Mouse (Mus musculus) limb, embryonic 12.5 days (tissue): ENCODE results near the gene Slc25a21. TPM values are rescaled to one million over a fixed set of nuclear protein-coding genes. Genes with fewer than 3 reads are reported as not detected.

Experiments used
- ATAC-seq: fragments of 200-750 bp; cut with Nextera tagmentation; 2 replicates; pipeline ENCODE4 v1.8.0; 2017; ENCODE audit warnings: low read depth, moderate TSS enrichment; ENCODE audit not compliant: insufficient number of reproducible peaks, insufficient read depth, low FRiP score, low TSS enrichment
- H3K27ac ChIP-seq: fragments of 300-500 bp; sonication (generic); 2 replicates; pipeline ENCODE4 v1.5.1; 2016; ENCODE audit warnings: mild to moderate bottlenecking, moderate library complexity
- H3K27me3 ChIP-seq: fragments of 300-500 bp; sonication (generic); 2 replicates; pipeline ENCODE4 v1.6.1; 2016; ENCODE audit warnings: mild to moderate bottlenecking, moderate library complexity
- H3K36me3 ChIP-seq: fragments of 300-500 bp; sonication (generic); 2 replicates; pipeline ENCODE4 v1.6.1; 2016; ENCODE audit warnings: mild to moderate bottlenecking, moderate library complexity
- H3K4me1 ChIP-seq: fragments of 300-500 bp; sonication (generic); replicated peaks from 2 replicates; pipeline ENCODE4 v1.6.1; 2016
- H3K4me2 ChIP-seq: fragments of 300-500 bp; sonication (generic); 2 replicates; pipeline ENCODE4 v1.6.1; 2016; ENCODE audit warnings: mild to moderate bottlenecking, moderate library complexity
- H3K4me3 ChIP-seq: fragments of 300-500 bp; sonication (generic); replicated peaks from 2 replicates; pipeline ENCODE4 v1.5.1; 2016; ENCODE audit warnings: mild to moderate bottlenecking
- H3K9ac ChIP-seq: fragments of 300-500 bp; sonication (generic); replicated peaks from 2 replicates; pipeline ENCODE4 v1.6.1; 2016; ENCODE audit warnings: mild to moderate bottlenecking, moderate library complexity
- H3K9me3 ChIP-seq: fragments of 300-500 bp; sonication (generic); 2 replicates; pipeline ENCODE4 v1.6.1; 2016; ENCODE audit warnings: mild to moderate bottlenecking, moderate library complexity
- WGBS: fragments of 180-500 bp; shearing (Covaris S2); methylation state at CpG from one replicate; pipeline ENCODE4 v1.1.7; 2016; 5-methylcytosine and 5-hydroxymethylcytosine counted together
- polyA plus RNA-seq: library from polyadenylated mRNA; unstranded; fragments of >200 nt; fragmentation: Nextera tagmentation; extraction: Ambion mirVana; gene quantifications from 2 replicates; pipeline ENCODE4 v1.2.1, GENCODE M21; 2016

The Slc25a21 gene
- polyA plus RNA-seq, 1 experiment from 2014 or later: 1.1 TPM

DNA sequence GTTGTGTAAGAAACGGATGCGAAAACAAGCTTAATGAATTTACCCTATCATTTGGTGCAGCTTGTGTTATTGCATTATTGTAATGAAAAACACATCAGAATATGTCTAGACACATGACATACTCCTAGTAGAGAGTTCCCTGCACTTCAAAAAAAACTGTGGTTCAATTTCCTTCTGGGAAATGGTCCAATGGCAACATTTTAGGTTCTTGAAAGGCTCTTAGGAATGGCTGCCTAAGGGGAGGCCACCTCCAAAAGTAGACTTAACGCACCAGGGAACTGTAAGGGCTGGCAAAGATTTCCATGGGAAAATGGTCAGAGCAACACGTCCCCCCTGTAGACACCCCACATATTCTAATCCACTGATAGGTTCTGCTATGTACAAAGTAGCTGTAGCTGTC, 87.9 kb downstream of the Slc25a21 start:
- 85% methylated on average over 4 of the region's 4 CpGs for WGBS
- Histone ChIP-seq H3K4me1 (no peaks in the 10 kb centered on the region), H3K9ac (no peak overlapping the region), H3K9me3 (no peaks in the 10 kb centered on the region), H3K36me3 (no peaks in the 10 kb centered on the region), H3K27ac (no peak overlapping the region), H3K27me3 (no peaks in the 10 kb centered on the region), H3K4me2 (no peak overlapping the region), H3K4me3 (no peak overlapping the region)
- ATAC-seq: no peak

DNA sequence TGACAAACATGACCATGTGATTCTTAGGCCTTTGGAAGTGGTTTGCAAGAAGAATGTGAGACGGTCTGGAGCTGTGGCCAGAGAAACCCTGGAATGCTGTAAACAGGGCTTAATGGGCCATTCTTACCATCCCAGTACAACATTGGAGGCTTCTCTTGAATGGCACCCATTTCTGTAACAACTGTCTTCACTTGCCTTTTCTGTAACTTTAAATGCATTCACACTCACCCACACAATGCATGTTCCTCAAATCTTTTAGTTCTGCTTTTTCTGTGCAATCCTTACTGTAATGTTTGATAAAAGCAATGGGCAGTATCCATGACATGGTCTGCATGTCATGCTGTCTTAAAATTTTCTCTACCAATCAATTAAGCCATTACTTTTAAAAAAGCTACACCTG, 95.0 kb downstream of the Slc25a21 start:
- Histone ChIP-seq H3K4me3 (no peak overlapping the region), H3K27ac (no peak overlapping the region), H3K36me3 (no peaks in the 10 kb centered on the region), H3K4me2 (no peak overlapping the region), H3K4me1 (no peaks in the 10 kb centered on the region), H3K27me3 (no peaks in the 10 kb centered on the region), H3K9ac (no peak overlapping the region), H3K9me3 (no peaks in the 10 kb centered on the region)
- WGBS: 74% methylated on average over 1 of the region's 1 CpGs
- ATAC-seq: no peak

DNA sequence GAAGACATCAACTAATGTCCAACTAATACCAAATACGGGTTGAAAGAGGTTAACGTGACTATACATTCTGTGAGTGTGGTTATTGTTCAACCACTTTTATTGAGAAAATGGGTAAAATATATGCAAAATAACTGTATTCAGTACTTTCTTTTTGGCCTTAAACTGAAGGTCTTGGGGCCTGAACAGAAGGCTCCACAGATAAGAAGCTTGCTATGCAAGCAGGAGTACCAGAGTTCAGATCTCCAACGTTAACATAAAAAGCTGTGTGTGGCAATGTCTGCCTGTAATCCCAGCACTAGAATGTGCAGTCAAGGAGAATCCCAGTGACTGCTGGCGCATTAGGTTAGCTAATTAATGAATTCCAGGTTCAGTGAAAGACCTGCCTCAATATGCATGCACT, 96.7 kb downstream of the Slc25a21 start:
- H3K36me3 ChIP-seq: no peaks in the 10 kb centered on the region
- H3K9me3 ChIP-seq: no peaks in the 10 kb centered on the region
- no peak overlapping the region for H3K9ac ChIP-seq
- ATAC-seq: no peak
- no peak overlapping the region for H3K4me3 ChIP-seq
- H3K27me3 ChIP-seq: no peaks in the 10 kb centered on the region
- no peak overlapping the region for H3K4me2 ChIP-seq
- WGBS: 73% methylated on average over 4 of the region's 4 CpGs
- H3K27ac ChIP-seq: no peak overlapping the region
- no peaks in the 10 kb centered on the region for H3K4me1 ChIP-seq

DNA sequence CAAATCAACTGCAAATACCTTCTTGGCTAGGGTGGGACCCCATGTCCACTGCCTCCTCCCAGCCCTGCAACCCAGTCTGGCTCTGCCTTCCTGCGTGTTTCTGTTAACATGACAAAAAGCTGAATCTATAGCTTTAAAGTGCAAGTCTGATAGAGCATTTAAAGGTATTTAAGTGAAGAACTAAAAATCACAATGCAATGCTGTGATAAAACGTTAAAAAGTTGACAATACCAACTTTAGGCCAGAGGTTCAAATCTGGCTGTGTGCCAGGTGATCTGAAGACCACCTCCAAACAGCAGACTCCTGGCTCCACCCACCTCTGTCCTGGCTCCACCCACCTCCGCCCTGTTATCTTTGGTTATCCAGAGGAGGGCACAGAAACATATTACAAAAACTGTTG, 98.2 kb downstream of the Slc25a21 start:
- no peaks in the 10 kb centered on the region for H3K9me3 ChIP-seq
- ATAC-seq: no peak
- no peaks in the 10 kb centered on the region for H3K36me3 ChIP-seq
- H3K4me3 ChIP-seq: no peak overlapping the region
- H3K27me3 ChIP-seq: no peaks in the 10 kb centered on the region
- no peak overlapping the region for H3K27ac ChIP-seq
- H3K9ac ChIP-seq: no peak overlapping the region
- H3K4me1 ChIP-seq: 0 out of 2 replicates have a peak, but pooled peaks cover 4% of the 10 kb centered on the region
- WGBS: 72% methylated on average over 3 of the region's 3 CpGs
- H3K4me2 ChIP-seq: no peak overlapping the region

DNA sequence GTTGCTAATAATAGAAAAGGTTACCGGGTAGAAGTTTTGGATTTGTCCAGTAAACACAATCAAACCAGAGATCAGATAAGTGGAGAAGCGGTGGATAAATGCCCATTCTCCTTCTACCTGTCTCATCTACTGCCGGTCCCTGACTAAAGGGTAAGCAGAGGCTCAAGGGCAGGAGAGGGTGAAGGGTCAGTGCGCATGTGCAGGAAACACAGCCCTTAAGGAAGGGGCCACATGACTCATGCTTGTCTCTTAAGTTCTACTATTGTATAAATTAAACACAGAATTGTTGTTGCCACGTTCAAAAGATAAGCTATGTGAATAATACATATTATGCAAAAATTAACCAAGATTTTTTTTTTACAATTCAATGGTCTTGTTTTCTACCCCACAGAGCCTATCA, 98.9 kb downstream of the Slc25a21 start:
- H3K9me3 ChIP-seq: no peaks in the 10 kb centered on the region
- ATAC-seq: no peak
- H3K27ac ChIP-seq: no peak overlapping the region
- H3K9ac ChIP-seq: no peak overlapping the region
- no peaks in the 10 kb centered on the region for H3K27me3 ChIP-seq
- H3K4me3 ChIP-seq: no peak overlapping the region
- H3K4me1 ChIP-seq: 0 out of 2 replicates have a peak, but pooled peaks cover 4% of the 10 kb centered on the region
- no peak overlapping the region for H3K4me2 ChIP-seq
- 93% methylated on average over 5 of the region's 5 CpGs for WGBS
- H3K36me3 ChIP-seq: no peaks in the 10 kb centered on the region

DNA sequence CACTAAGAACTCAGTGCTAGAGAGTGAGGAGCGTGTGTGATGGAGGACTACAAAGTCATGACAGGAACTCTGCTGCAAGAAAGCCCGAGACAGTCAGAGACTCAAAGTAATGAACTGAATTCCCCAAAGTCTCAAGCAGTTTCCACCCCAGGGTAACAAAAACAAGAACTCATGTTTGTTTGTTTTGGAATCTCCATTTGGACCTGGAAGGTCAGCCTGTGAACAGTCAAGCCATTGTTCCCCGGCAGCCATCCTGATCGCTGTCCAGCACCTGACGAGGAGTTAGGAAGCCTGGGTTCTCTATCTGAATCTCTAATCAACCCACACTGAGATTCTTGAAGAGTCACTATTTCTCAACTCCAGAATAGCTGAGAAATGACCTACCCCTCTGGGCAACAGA, 104.2 kb downstream of the Slc25a21 start:
- H3K9me3 ChIP-seq: no peaks in the 10 kb centered on the region
- no peak overlapping the region for H3K27ac ChIP-seq
- ATAC-seq: no peak
- 0 out of 2 replicates have a peak, but pooled peaks cover 4% of the 10 kb centered on the region for H3K4me1 ChIP-seq
- no peaks in the 10 kb centered on the region for H3K36me3 ChIP-seq
- no peaks in the 10 kb centered on the region for H3K27me3 ChIP-seq
- 58% methylated on average over 5 of the region's 5 CpGs for WGBS
- no peak overlapping the region for H3K4me3 ChIP-seq
- H3K4me2 ChIP-seq: no peak overlapping the region
- no peak overlapping the region for H3K9ac ChIP-seq

DNA sequence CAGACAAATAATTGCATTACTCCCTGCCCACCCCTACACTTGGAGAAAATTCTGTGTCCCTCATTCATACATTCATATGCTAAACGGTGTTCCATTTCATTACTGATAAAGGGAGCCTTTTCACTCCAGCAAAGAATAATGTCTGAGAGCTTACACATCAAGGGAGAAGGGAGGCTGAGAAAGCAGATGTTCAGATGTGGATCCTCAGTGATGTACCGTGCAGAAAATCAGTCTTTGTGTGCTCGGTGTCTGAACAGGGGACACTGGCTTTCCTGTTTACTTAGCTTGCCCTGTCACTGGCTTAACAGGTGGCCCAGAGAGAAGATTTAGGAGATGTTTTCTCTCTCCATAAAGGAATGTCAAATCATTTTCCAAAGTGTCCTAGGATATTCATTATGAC, 112.8 kb downstream of the Slc25a21 start:
- no peaks in the 10 kb centered on the region for H3K36me3 ChIP-seq
- H3K9me3 ChIP-seq: no peaks in the 10 kb centered on the region
- H3K4me1 ChIP-seq: peaks cover 16% of the 10 kb centered on the region; the same call in 1 of the 2 replicates
- H3K9ac ChIP-seq: no peak overlapping the region
- no peak overlapping the region for H3K4me2 ChIP-seq
- no peak for ATAC-seq
- no peak overlapping the region for H3K4me3 ChIP-seq
- no peaks in the 10 kb centered on the region for H3K27me3 ChIP-seq
- no peak overlapping the region for H3K27ac ChIP-seq
- WGBS: 79% methylated on average over 3 of the region's 3 CpGs

DNA sequence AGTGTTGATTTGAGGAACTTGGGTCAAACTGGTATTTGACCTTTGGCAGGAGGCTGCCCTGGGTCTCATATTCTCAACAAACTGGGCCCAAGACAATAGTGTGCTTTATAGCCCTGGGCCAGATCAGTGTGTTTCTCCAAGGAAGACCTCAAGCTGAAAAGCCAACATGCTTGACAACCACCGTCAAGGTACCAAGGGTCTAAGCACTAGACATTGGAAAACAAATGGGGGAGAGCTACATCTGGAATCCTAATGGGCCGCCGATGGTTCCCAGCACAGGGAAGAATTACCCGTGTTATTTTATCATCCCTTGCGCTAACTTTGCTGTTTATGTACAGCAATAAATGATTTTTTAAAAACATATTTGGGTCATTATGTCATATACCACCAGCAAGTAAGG, 113.7 kb downstream of the Slc25a21 start:
- WGBS: 46% methylated on average over 5 of the region's 5 CpGs
- no peaks in the 10 kb centered on the region for H3K36me3 ChIP-seq
- peaks cover 16% of the 10 kb centered on the region; the same call in 1 of the 2 replicates for H3K4me1 ChIP-seq
- no peaks in the 10 kb centered on the region for H3K27me3 ChIP-seq
- no peak overlapping the region for H3K4me3 ChIP-seq
- ATAC-seq: no peak
- no peak overlapping the region for H3K9ac ChIP-seq
- H3K4me2 ChIP-seq: no peak overlapping the region
- H3K27ac ChIP-seq: no peak overlapping the region
- H3K9me3 ChIP-seq: no peaks in the 10 kb centered on the region

DNA sequence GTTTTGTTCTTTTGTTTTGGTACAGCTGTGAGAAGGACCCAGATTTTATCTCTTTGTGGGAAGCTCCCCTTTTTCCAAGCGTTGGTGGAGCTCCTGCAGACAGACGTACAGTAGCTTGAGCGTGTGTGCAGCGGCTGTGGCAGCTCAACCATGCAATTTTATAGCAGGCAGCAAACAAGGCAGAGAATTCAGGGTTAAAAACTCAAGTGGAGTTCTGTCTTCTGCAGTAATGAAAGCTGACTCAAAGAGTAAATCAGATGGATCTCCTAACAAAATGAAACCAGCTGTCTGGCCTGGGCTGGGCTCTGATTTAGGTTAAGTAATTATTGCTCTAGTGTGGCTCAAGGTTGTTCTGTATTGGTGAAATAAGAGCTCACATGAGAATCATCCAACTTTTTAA, 120.7 kb downstream of the Slc25a21 start:
- WGBS: 20% methylated on average over 4 of the region's 4 CpGs
- H3K4me3 ChIP-seq: no peak overlapping the region
- no peak overlapping the region for H3K27ac ChIP-seq
- peaks cover 4% of the 10 kb centered on the region; the same call in 1 of the 2 replicates for H3K4me1 ChIP-seq
- H3K9me3 ChIP-seq: no peaks in the 10 kb centered on the region
- no peak overlapping the region for H3K9ac ChIP-seq
- no peaks in the 10 kb centered on the region for H3K27me3 ChIP-seq
- no peaks in the 10 kb centered on the region for H3K36me3 ChIP-seq
- no peak for ATAC-seq
- H3K4me2 ChIP-seq: no peak overlapping the region

DNA sequence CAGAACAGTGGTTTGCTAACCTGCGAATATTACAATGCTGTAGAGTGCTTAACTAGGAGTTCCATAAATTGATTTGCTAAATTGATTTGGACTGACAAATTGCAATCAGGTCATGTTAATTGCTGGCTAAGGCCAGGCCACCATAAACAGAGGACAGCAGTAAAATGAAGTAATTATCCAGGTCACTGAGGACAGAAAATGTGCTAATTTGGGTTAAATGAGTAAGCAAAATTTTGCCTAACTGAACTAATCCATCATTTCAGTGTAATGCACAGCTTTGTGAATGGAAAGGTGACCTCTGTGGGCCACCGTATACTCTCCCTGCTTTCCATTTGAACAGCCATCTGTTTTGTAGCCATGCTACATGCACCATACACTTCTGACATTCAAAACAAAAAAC, 124.7 kb downstream of the Slc25a21 start:
- H3K27ac ChIP-seq: no peak overlapping the region

DNA sequence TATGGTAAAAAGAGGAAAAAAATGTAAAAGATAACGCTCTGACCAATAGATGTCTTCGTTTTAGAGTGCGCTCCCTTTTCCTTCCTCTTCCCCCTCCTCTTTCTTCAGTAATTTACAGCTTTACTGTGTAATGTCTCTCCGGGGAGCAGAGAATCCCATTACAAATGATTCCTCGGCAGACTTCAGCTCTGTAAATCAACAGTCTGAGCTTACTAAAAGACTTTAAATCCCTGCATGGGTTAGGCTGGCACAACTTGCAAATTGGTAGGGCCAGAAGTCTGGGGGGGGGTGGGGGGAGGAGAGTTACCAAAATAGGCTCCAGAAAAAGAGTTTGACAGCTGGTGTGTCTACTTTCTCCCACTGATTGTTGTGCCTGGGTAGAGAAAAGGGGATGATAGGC, 128.7 kb downstream of the Slc25a21 start:
- Histone ChIP-seq H3K9ac (no peak overlapping the region), H3K4me2 (no peak overlapping the region), H3K4me3 (no peak overlapping the region), H3K27me3 (no peaks in the 10 kb centered on the region), H3K27ac (no peak overlapping the region), H3K36me3 (no peaks in the 10 kb centered on the region), H3K4me1 (no peaks in the 10 kb centered on the region), H3K9me3 (no peaks in the 10 kb centered on the region)
- ATAC-seq: no peak
- 28% methylated on average over 5 of the region's 5 CpGs for WGBS

More for the DNA sequence above, 124.7 kb downstream of the Slc25a21 start:
- Histone ChIP-seq H3K4me1 (peaks cover 4% of the 10 kb centered on the region; the same call in 1 of the 2 replicates), H3K4me2 (no peak overlapping the region), H3K27me3 (no peaks in the 10 kb centered on the region), H3K9me3 (no peaks in the 10 kb centered on the region), H3K9ac (no peak overlapping the region), H3K36me3 (no peaks in the 10 kb centered on the region), H3K4me3 (no peak overlapping the region)
- WGBS: 61% methylated on average over 2 of the region's 2 CpGs
- ATAC-seq: no peak

DNA sequence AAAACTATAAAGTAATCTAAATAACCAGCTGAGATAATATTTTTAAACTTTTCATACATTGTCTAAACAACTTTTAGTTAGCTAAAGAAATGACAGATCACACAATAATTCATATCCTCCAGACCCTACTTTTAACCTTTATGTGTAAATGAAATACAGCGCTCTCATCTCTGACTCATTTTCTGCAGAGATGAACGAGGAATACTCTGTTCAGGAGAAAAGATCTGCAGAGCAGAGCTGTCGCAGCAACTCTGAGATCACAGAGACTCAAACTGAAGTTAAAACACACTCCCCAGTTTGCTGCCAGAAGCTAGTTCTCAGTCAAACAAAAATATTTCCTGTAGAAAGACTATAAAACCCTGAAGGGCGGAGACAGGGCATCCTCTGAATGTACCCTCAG, 177.5 kb downstream of the Slc25a21 start:
- Histone ChIP-seq H3K27ac (no peak overlapping the region), H3K4me1 (0 out of 2 replicates have a peak, but pooled peaks cover 2% of the 10 kb centered on the region), H3K4me2 (no peak overlapping the region), H3K4me3 (no peak overlapping the region), H3K9ac (no peak overlapping the region), H3K9me3 (no peaks in the 10 kb centered on the region), H3K36me3 (no peaks in the 10 kb centered on the region), H3K27me3 (no peaks in the 10 kb centered on the region)
- no peak for ATAC-seq
- WGBS: 68% methylated on average over 4 of the region's 4 CpGs
